Mouse (Mus musculus) spleen, postnatal 14 days (tissue): ENCODE measurements around the gene Dnajc3.
"Not testable (repeated sequence)": the region's sequence is repeated elsewhere in the genome, so short reads cannot be mapped to it uniquely, and the experiment has no call there.

Experiments used
- DNase-seq, 2 experiments: peaks; one replicate each; pipeline ENCODE4 v3.0.0; 2021 to 2022; ENCODE audit warnings: low spot score in 2 of 2

Dnajc3 gene

GRCm38 (mm10) chr14:118930777-118931176 is 7.0 kb upstream of the Dnajc3 start:
- DNase-seq, result no peak

GRCm38 (mm10) chr14:118931181-118931580 is 6.6 kb upstream of the Dnajc3 start:
- DNase-seq, result no peak

GRCm38 (mm10) chr14:118932956-118933355 is 4.8 kb upstream of the Dnajc3 start:
- no peak for DNase-seq

GRCm38 (mm10) chr14:118934686-118935085 is 3.1 kb upstream of the Dnajc3 start:
- no peak for DNase-seq

GRCm38 (mm10) chr14:118936236-118936635 is 1.5 kb upstream of the Dnajc3 start:
- no peak for DNase-seq

- no peak for DNase-seq
These were observed 824 bp upstream of the Dnajc3 start for GRCm38 (mm10) chr14:118936952-118937351.

GRCm38 (mm10) chr14:118938551-118938950 is 775 bp downstream of the Dnajc3 start:
- DNase-seq, result no peak

- no peak for DNase-seq
These were observed 3.2 kb downstream of the Dnajc3 start for GRCm38 (mm10) chr14:118940796-118941495.

GRCm38 (mm10) chr14:118942076-118942475 is 4.3 kb downstream of the Dnajc3 start:
- no peak for DNase-seq

- DNase-seq, result no peak
These were observed 6.9 kb downstream of the Dnajc3 start for GRCm38 (mm10) chr14:118944702-118945101.

GRCm38 (mm10) chr14:118948841-118949240 is 11.1 kb downstream of the Dnajc3 start:
- no peak for DNase-seq

GRCm38 (mm10) chr14:118951912-118952583 is 14.3 kb downstream of the Dnajc3 start:
- DNase-seq, result no peak

- no peak for DNase-seq
These were observed 20.2 kb downstream of the Dnajc3 start for GRCm38 (mm10) chr14:118958010-118958409.

- no peak for DNase-seq
These were observed 27.7 kb downstream of the Dnajc3 start for GRCm38 (mm10) chr14:118965356-118966000.

- DNase-seq, result no peak
These were observed 29.9 kb downstream of the Dnajc3 start for GRCm38 (mm10) chr14:118967646-118968045.

- DNase-seq, result no peak
These were observed 34.5 kb downstream of the Dnajc3 start for GRCm38 (mm10) chr14:118972268-118972667.

GRCm38 (mm10) chr14:118977136-118977816 is 39.5 kb downstream of the Dnajc3 start:
- no peak for DNase-seq

GRCm38 (mm10) chr14:118979571-118980325 is 42.0 kb downstream of the Dnajc3 start:
- no peak for DNase-seq

GRCm38 (mm10) chr14:118980358-118980757 is 42.6 kb downstream of the Dnajc3 start:
- no peak for DNase-seq

- no peak for DNase-seq
These were observed 43.1 kb downstream of the Dnajc3 start for GRCm38 (mm10) chr14:118980890-118981289.

GRCm38 (mm10) chr14:118981711-118982428 is 44.1 kb downstream of the Dnajc3 start:
- DNase-seq, result not testable (repeated sequence)
